Mouse (Mus musculus): ENCODE results near the gene Phldb2.

The Phldb2 gene

DNA sequence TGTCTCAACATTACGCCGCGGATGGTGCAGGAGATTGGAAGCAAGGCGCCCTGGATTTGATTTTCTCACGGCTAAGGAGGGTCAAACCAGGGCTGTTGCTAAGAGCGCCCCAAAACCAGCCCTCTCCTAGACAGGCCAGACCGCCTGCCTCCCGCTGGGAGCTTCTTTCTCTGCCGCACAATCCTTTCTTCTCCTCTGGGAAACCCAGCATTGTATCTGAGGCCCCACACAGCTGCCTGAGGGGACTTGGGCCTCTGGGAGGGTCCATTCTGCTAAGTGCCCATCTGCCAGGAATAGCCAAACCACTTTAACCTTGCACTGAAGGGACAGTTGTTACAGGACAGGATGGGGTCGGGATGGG, 228.7 kb downstream of the Phldb2 start:
- DNase-seq (ENCODE audit: low spot score), result peak; percentile 92

DNA sequence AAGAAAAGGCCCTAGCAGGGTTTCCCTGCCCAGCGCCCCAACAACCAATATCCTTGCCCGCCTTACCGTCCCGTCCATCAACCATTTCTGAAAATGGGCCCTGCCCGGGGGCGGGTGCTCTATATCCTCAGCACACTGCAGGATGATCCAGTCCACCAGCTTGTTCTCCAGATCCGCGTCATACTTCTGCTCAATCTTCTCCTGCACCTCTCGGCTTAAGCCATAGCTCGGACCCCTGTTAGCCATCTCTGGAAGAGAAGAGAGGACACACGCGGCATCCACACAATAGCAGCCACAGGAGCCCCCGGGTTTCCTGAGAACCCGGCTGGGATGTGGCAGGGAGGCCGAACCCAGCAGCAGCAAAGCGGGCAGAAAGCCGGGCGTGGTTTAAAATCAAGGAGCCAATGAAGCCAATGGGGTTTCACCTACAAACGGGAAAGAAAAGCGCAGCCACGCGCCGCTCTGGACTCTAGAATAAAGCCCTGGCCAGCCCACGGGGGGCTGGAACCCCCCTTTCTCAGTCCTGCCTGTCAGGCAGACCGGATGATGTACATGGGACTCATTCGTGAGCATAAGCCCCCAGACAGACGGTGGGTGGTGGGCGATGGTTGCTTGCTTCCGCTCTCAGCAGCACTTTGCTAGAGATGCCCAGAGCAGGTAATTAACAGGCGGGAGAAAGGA, 229.2 kb downstream of the Phldb2 start, which contains the start of gene Tagln3:
Tagln3 (minus strand) TSS at position 548 of the 681 bp plus-strand sequence.
- peak; percentile 87 for DNase-seq (ENCODE audit: low spot score)

DNA sequence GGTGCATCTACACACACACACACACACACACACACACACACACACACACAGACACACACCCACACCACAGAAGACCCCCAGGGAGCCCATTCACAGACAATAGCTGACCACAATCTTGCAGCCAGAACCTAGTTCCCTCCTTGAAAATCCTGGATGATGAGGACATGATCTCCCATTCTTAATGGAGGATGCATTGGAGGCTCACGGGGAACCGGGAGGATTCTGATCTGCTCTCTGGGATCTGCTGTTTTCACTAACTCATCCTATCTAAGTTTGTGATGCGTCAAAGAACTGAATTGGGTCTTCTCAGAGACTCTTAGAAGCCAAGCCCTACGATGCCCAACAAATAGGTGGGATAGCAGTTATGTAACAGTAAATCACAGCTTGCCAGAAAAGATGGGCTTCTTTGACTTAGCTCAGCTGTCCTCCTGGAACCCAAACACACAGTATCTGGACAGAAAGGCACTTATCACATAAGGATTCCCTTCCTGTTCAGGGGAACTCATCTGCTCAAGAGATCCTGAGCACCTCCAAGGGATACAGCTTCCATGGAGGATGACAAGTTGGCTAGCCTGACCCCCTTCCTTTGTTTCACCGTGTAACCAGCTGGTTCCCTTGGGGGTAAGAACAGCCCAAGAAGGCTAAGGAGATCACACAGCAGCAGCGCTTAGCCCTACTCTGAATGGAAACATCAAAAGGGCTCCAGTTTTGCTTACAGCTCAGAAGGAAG, 230.1 kb downstream of the Phldb2 start:
- DNase-seq (ENCODE audit: low spot score), result peak; percentile 53

DNA sequence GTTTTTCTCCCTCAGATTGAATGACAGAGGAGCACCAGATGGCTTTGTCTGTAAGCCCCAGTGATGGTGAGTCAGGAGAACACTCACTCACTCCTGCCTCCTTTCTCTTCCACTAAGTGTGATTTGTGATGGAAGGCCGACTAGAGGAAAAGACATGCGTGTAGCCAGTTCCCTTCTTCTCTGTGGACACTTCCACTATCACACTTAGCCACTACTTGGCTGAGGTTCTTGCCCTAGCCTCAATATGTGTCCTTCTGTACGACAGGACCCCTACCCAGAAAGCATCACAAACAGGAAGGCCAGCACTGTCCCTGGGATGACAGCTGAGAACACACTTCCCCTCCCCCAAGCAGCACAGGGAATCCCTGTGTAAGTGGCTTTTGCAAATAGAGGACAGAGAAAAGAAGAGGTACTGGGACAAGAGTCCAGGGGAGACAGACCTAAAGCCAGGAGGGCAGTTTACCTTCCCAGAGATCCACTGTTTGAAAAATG, 230.9 kb downstream of the Phldb2 start:
- DNase-seq (ENCODE audit: low spot score), result no peak

DNA sequence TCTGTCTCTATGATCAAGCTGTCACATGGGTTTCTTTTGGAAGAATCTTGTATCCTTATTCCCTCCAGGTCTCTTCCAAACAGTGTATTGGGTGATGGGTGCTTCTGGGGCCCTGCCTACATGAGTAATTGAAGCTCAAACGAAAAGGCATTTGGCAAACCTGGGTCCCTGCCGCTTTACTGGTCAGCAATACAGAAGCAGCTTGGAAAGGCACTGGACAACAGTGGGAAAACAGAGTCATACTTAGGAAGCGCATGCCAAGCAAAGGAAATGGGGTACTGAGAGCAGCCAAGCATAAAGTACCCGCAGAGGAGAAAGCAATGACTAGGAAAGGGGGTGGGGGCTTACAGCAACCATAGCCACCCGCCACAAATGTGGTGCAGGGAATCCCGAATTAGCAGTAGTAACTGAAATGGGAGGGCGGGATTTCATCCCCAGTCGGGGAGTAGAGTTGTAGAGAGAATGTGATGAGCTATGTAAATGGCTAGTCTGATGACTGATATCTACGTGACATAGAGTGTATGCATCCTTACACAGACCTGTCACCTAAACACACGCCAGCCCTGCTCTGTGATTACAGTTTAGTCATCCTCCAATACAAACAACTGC, 233.3 kb downstream of the Phldb2 start:
- no peak for DNase-seq (ENCODE audit: low spot score)

DNA sequence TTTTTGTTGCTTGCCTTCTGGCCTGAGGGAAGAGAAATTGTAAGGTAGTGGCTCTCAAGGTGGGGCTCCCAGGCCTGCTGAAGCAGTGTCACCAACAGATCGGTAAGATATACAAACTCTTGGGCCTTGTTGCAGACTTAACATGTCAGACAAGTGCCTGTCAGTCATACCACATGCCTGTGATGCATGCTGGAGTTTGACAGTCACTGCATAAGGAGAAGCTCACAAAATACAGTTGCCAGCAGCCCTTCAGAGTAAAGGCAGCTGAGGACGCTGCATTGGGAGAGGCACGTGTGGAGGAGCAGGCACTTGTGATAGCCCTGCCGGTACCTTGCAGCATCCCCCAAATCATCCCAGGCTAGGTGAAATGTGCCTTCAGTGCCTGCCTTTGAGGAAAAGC, 235.1 kb downstream of the Phldb2 start:
- DNase-seq (ENCODE audit: low spot score), result no peak

DNA sequence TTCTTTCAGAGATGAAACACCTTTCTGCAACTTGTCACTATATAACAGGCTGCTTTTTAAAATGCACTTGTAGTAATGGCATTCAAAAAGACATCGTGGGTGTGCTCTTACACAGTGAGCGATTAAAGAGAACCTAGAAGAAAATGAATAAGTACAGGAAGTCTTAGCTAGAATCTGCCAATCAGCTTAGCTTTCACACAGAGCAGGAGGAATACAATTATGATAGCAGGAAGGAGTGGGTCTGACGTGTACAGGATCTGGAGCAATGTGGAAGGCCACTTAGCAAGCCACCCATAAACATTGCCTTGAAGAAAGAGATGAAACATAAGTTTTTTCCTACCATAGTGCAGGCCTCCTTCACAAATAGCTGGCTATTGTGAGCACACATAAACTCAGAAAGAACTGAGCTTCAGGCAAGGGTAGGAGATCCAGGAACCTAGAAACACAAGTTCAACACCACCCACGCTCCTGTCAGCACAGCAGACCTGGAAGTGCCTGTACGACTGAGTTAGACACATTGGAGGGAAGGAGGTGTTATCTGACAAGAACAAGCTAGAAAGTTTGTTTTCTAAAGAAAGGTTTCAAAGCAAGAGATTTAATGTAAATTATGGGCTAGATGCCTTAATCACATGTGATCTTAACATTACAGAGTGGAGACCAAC, 238.8 kb downstream of the Phldb2 start:
- DNase-seq (ENCODE audit: low spot score), result no peak

DNA sequence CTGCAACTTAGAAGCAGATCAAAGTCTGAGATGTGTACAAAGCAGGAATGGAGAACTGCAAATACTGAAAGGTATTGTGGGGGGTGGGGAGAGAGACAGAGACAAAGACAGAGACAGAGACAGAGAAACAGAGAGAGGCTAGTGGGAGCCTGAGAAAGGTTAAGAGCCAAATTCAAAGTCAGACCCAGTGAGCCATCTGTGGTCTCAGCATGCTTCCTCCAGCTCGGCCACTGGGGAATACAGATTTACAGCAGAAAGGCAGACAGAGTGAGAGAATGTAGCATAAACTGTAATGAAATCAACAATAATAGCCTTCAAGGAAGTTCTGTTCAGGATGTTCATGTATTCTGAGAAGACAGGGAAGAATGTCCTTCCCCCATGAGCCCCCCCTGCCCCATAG, 239.5 kb downstream of the Phldb2 start:
- DNase-seq (ENCODE audit: low spot score), result no peak

DNA sequence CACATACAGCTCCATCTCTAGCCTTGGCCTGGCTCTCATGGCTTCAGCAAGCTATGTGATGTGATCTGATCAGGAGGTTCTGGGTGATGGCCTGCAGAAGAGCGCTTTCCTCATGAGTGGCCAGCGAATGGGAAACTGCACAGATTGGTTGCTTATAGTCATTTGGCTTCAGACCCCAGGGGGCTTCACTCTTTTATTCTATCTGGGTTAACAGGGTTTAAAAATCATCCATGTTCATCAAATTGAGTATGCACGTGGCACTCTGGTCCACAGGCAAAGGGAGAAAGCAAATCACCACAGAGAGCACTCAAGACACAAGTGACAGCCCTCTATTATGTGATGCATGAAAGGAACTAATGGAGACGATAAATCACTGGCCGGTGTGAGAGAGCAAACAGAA, 240.1 kb downstream of the Phldb2 start:
- DNase-seq (ENCODE audit: low spot score), result peak; percentile 76

DNA sequence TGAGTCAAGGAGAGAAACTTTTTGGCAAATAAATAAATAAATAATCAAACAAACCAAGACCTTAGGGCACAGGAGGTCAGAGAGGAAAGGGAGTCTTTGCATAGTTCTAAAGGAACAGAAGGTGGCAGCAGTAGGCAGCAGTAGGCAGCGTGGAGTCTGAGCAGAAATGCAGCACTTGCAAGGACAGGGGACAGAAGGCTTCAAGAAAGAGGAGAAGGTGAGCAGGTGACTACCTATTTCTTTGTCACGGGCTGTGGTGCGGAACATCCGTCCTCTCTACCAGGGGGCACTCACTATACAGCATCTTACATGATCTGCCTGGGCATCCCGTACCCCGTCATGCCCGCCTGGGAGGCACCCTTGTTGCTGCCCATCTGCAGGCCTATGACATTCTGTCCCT, 242.1 kb downstream of the Phldb2 start:
- DNase-seq (ENCODE audit: low spot score), result peak; percentile 58

DNA sequence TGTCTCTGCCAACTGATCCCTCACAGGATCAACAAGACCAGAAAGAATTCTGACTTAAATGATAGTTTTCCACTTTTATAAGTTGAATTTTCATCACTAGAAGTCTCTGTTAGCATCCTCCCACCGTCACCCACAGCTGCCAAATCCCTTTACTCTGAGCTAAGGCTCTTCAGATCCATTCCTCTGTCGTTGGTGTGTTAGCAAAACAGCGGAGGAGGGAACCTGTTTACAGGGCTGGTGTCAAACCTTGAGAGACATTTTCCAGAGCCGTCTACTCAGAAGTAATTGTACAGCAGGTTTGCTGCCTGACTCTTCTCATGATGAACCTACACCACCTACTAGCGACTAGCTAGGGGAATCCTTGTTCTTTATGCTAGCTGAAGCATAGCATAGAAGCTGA, 254.1 kb downstream of the Phldb2 start:
- DNase-seq (ENCODE audit: low spot score), result no peak

DNA sequence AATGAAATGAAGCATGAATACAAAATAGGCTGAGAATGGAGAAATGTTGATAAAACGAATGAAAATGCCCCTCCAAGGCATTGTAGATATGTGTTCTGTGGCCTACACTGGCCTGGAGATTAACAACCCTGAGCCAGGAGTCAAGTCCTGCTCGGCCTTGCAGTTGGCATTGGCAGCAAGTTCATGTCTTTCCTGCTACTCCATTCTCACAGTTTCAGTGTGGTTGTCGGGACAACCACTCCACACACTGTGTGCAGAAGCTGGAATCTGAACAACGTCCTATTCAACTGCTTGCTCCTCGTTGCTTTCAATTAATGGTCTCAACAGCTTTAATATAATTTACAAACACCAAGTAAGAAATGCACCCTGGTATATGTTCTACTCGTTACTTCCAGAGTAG, 255.4 kb downstream of the Phldb2 start:
- DNase-seq (ENCODE audit: low spot score), result no peak
